Mouse (Mus musculus) liver, embryonic 13.5 days (tissue): ENCODE measurements around the gene Rbbp6. TPM values are rescaled to one million over a fixed set of nuclear protein-coding genes. Genes with fewer than 3 reads are reported as not detected.
A peak's percentile ranks its signal among the peaks of the same experiment; 100 is the strongest.

ENCODE experiments used
- ATAC-seq: fragments of 200-750 bp; cut with Nextera tagmentation; 2 replicates; pipeline ENCODE4 v1.8.0; 2017; ENCODE audit warnings: low read depth, mild to moderate bottlenecking, moderate number of reproducible peaks, moderate library complexity
- DNase-seq: peaks from one replicate; pipeline ENCODE4 v3.0.0; 2022
- H3K27ac ChIP-seq: fragments of 300-500 bp; sonication (generic); 2 replicates; pipeline ENCODE4 v1.5.1; 2015; ENCODE audit warnings: moderate library complexity, mild to moderate bottlenecking, inconsistent platforms
- H3K27me3 ChIP-seq: fragments of 300-500 bp; sonication (generic); 2 replicates; pipeline ENCODE4 v1.6.1; 2015; ENCODE audit warnings: mild to moderate bottlenecking, inconsistent platforms
- H3K36me3 ChIP-seq: fragments of 300-500 bp; sonication (generic); 2 replicates; pipeline ENCODE4 v1.6.1; 2015; ENCODE audit warnings: mild to moderate bottlenecking, inconsistent platforms
- H3K4me1 ChIP-seq: fragments of 300-500 bp; sonication (generic); replicated peaks from 2 replicates; pipeline ENCODE4 v1.6.1; 2015; ENCODE audit warnings: inconsistent platforms
- H3K4me2 ChIP-seq: fragments of 300-500 bp; sonication (generic); 2 replicates; pipeline ENCODE4 v1.6.1; 2015; ENCODE audit warnings: inconsistent platforms, mild to moderate bottlenecking, moderate library complexity
- H3K4me3 ChIP-seq: fragments of 300-500 bp; sonication (generic); replicated peaks from 2 replicates; pipeline ENCODE4 v1.5.1; 2015; ENCODE audit warnings: mild to moderate bottlenecking, inconsistent platforms
- H3K9ac ChIP-seq: fragments of 300-500 bp; sonication (generic); 2 replicates; pipeline ENCODE4 v1.6.1; 2015; ENCODE audit warnings: mild to moderate bottlenecking, inconsistent platforms
- H3K9me3 ChIP-seq: fragments of 300-500 bp; sonication (generic); replicated peaks from 2 replicates; pipeline ENCODE4 v1.6.1; 2016; ENCODE audit warnings: inconsistent platforms
- WGBS: fragments of 180-500 bp; shearing (Covaris S2); methylation state at CpG from one replicate; pipeline ENCODE4 v1.1.7; 2015; ENCODE audit not compliant: insufficient replicate concordance; 5-methylcytosine and 5-hydroxymethylcytosine counted together
- polyA plus RNA-seq: library from polyadenylated mRNA; unstranded; fragments of >200 nt; fragmentation: Nextera tagmentation; extraction: Ambion mirVana; gene quantifications from 2 replicates; pipeline ENCODE4 v1.2.1, GENCODE M21; 2015

Rbbp6 gene
- polyA plus RNA-seq, 1 experiment from 2014 or later = 11.3 TPM

DNA sequence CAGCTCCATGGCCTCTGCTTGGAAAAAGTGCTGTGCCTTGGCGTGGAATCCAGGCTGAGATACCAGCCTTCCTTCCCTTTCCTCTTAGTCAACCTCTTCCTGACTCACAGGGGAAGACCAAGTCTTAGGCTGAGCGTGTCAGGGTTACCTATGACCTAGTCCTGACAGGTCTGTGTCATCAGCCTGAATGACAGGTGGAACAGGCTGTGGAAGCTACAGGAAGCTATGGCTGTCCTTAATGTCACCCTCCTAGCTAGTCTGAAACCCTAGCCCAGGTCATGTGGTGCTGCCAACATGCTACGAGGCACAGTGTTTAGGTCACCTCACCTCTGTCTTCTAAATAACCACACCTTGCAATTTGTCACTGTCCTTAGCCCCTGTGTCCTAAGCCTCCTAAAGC, 16.2 kb upstream of the Rbbp6 start:
- DNase-seq = no peak

DNA sequence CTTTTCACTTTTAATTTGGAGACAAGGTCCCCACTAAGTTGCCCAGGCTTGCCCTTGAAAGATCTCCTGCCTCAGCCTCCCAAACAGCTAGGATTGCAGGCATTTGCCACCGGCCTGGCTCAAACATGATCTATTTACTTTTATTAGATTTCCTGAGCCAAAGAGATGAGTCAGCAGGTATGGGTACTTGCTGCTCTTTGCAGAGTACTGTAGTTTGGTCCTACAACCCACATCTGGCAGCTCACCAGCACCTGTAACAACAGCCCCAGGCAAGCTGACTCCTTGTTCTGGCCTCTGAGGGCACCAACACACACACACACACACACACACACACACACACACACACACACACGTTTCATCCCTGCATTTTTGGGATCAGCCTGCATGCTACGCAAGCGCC, 14.0 kb upstream of the Rbbp6 start:
- Histone ChIP-seq H3K27me3 (no peaks in the 10 kb centered on the region), H3K9ac (no peak overlapping the region), H3K36me3 (no peaks in the 10 kb centered on the region), H3K4me2 (no peak overlapping the region), H3K9me3 (no peaks in the 10 kb centered on the region), H3K4me1 (peaks cover 9% of the 10 kb centered on the region), H3K27ac (no peak overlapping the region), H3K4me3 (no peak overlapping the region)
- DNase-seq = no peak
- 66% methylated on average over 4 of the region's 4 CpGs for WGBS
- no peak for ATAC-seq

More for the DNA sequence above, 16.2 kb upstream of the Rbbp6 start:
- Histone ChIP-seq H3K9ac (no peak overlapping the region), H3K27me3 (no peaks in the 10 kb centered on the region), H3K27ac (no peak overlapping the region), H3K4me2 (no peak overlapping the region), H3K4me1 (no peaks in the 10 kb centered on the region), H3K9me3 (no peaks in the 10 kb centered on the region), H3K36me3 (no peaks in the 10 kb centered on the region), H3K4me3 (no peak overlapping the region)
- no peak for ATAC-seq
- WGBS = 50% methylated on average over 3 of the region's 3 CpGs

DNA sequence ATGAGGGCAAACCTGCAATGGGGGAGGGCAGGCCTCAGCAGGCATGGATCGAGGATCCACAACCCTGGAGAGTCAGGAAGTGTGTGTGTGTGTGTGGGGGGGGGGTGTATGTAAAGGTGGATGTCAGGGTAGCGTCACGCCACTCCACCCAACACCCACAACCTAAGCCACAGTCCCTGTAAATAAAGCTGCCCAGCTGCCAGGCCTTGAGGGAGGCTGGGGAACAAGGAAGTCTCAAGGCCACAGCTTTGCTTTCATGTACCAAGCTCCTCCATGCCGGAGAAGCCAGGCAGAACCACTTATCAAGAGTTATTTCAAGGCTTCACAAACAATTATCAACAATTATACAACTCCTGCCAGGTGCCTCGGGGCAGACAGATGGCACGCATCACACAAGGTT, 13.4 kb upstream of the Rbbp6 start:
- DNase-seq (no peak), ATAC-seq (no peak)
- Histone ChIP-seq H3K9ac (no peak overlapping the region), H3K4me3 (no peak overlapping the region), H3K27ac (no peak overlapping the region), H3K4me1 (peaks cover 9% of the 10 kb centered on the region), H3K27me3 (no peaks in the 10 kb centered on the region), H3K9me3 (no peaks in the 10 kb centered on the region), H3K36me3 (no peaks in the 10 kb centered on the region), H3K4me2 (no peak overlapping the region)
- WGBS = 56% methylated on average over 6 of the region's 6 CpGs

DNA sequence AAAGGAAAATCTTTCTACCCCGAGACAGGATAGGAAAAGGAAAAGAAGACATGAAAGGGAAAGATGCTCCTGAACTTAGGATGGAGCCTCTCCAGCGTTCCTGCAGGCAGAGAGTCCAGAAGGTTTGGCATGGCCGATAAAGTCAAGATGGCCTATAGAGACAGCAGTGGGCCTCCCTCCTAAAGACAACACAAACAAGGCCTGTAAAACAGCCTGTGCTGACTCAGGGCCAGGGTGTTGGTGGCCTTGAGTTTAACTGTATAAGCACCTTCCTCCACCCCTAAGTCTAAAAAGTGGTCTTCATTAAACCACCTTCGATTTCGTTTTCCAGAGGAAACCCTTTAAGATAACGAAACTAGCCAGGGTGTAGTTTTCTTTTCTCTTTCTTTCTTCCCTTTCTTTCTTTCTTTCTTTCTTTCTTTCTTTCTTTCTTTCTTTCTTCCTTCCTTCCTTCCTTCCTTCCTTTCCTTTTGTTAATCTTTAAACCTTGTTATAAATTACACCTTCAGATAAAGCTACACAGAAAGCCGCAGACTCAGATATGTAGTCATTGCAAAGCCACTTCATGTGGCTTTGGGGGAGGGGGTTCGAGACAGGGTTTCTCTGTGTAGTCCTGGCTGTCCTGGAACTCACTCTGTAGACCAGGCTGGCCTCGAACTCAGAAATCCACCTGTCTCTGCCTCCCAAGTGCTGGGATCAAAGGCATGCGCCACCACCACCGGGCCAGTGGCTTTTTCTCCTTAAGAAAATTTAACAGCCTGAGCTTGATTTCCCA, 10.8 kb upstream of the Rbbp6 start:
- Histone ChIP-seq H3K4me3 (no peak overlapping the region), H3K4me2 (no peak overlapping the region), H3K9ac (no peak overlapping the region), H3K4me1 (peaks cover 9% of the 10 kb centered on the region), H3K27me3 (no peaks in the 10 kb centered on the region), H3K27ac (no peak overlapping the region), H3K36me3 (no peaks in the 10 kb centered on the region), H3K9me3 (no peaks in the 10 kb centered on the region)
- DNase-seq = no peak
- WGBS = 66% methylated on average over 11 of the region's 11 CpGs
- no peak for ATAC-seq

DNA sequence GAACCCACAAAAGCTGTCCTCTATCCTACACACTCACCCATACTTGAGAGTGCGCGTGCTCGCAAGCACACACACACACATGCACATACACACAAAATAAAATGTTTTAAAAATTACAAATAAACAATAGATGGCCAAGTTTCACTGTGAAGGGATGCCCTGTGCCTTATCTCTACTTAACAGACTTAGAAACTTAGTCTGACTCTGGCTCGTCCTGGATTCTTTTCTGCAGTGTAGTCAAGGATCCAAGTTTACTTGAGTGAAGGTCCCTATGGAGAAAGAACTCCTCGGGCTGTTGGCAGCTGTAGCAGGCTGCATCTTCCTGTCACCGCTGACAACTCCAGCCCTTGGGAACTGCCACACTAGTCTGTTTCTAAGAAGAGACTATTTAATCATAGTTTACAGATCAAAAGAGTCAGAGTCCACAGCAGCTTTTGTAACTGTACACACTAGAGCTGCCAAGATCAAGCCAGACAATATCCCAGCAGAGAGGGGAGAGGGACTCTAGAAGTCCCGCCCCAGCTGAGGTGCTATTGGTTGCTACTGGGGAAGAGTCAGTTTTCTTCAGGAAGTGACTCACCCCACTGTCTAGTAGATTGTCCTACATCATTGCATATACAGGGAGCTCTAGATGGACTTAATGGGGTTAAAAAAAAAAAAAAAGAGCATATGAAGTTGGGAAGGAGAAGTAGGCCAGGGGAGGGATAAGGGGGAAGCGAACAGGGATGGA, 10.1 kb upstream of the Rbbp6 start:
- H3K27me3 ChIP-seq = no peaks in the 10 kb centered on the region
- DNase-seq (no peak), ATAC-seq (peak; percentile 82)
- H3K4me1 ChIP-seq = peaks cover 9% of the 10 kb centered on the region
- no peak overlapping the region for H3K4me3 ChIP-seq
- 67% methylated on average over 8 of the region's 8 CpGs for WGBS
- H3K4me2 ChIP-seq = no peak overlapping the region
- no peaks in the 10 kb centered on the region for H3K36me3 ChIP-seq
- no peak overlapping the region for H3K9ac ChIP-seq
- H3K27ac ChIP-seq = no peak overlapping the region; the same call in 1 of the 2 replicates
- H3K9me3 ChIP-seq = no peaks in the 10 kb centered on the region

DNA sequence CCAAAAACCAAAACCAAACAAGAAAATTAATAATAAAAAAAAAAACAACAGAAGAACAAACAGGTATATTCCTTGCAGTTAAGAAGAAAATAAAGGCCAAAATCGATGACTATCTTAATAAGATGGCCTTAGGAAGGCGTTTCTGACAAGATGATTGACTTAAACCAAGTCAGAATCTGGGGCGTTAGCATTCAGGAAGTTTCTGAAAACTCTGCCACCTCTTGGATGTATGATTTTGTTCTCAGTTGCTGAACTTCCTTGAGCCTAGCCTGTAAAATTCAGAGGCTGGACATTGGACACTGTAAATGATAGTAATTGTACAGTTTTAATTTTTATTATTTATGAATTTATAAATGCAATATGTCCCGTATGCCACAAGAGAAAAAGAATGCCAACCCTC, 3.3 kb downstream of the Rbbp6 start:
- no peak for ATAC-seq
- Histone ChIP-seq H3K9me3 (no peaks in the 10 kb centered on the region), H3K9ac (no peak overlapping the region), H3K27me3 (no peaks in the 10 kb centered on the region), H3K4me3 (no peak overlapping the region; the same call in 1 of the 2 replicates), H3K4me1 (peaks cover 33% of the 10 kb centered on the region), H3K36me3 (peaks cover 13% of the 10 kb centered on the region), H3K4me2 (peak overlapping the region; percentile 72), H3K27ac (no peak overlapping the region)
- no peak for DNase-seq
- 39% methylated on average over 4 of the region's 4 CpGs for WGBS

DNA sequence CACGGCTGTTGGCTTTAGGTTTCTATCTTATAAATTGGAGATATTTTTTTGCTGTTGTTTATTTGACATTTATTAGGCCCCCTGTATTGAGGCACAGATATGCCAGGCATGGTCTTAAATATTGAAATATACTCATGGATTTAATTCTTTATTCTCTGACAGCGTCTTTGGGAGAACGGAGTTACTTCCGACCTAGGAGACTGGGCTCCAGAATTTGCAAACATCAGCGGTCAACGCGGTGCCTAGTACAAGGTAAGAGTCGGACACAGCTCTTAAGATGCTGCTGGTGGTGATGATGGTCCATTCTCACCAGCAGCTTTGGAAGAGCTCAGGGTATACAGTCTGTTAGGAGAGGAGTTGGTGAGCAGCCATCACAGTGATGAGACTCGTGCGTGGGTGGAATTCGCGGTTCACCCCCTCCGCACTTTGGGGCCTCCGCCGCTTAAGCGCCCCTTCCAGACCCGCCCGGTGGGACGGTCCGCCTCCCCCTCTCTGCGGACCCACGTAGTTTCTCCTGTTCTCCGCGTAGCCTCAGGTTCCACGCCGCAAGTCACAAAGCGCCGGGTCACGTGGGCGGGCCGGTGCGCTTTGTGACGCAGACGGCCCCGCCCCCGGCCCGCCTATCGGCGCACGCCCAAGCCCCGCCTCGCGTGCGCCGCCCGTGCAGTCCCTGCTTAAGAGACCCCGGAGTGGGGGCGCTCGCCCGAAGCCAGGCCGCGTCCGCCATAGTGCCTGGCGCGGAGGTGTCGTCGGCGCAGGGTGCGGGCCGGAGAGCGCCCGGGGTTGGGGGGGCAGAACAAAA, 3.9 kb downstream of the Rbbp6 start:
- peak overlapping the region; percentile 98 for H3K9ac ChIP-seq
- H3K4me3 ChIP-seq = peak overlapping the region; percentile 95
- under 1% methylated on average over 62 of the region's 62 CpGs for WGBS
- H3K4me1 ChIP-seq = peaks cover 35% of the 10 kb centered on the region
- no peaks in the 10 kb centered on the region for H3K27me3 ChIP-seq
- DNase-seq (peak; percentile 87), ATAC-seq (peak; percentile 94)
- H3K4me2 ChIP-seq = peak overlapping the region; percentile 72
- no peaks in the 10 kb centered on the region for H3K9me3 ChIP-seq
- H3K36me3 ChIP-seq = peaks cover 13% of the 10 kb centered on the region
- H3K27ac ChIP-seq = peak overlapping the region; percentile 84

DNA sequence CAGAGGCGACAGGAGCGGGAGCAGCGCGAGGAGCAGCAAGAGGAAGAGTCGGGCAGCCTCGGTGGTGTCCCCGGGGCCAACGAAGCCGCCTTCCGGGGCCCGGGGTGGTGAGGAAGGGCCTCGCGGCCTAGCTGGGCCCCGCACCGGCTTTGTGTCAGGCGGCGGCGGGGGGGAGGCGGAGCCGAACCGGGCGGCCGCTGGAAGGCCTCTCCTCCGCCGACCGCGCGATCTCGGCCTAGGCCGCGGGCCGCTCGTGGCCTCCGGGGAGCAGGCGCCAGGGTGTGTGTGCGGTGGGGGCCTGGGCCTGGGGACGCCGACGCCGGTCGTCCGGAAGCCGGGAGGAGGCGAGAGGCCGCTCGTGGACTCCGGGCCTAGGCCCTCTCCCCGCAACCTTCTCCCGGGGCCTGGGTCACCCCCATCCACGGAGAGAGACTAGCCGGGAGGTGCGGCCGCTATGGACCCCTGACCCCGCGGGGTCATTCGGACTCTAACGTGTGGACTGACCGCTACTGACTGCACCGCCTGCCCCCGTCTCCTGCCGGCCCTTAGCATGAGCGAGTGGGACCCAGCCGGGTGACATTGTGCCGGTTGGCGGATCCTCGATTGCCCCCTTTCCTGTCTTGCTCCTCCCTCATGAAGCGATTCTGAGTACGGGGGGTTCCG, 4.8 kb downstream of the Rbbp6 start:
- peak overlapping the region; percentile 98 for H3K9ac ChIP-seq
- DNase-seq (peak; percentile 56), ATAC-seq (peak; percentile 78)
- H3K9me3 ChIP-seq = no peaks in the 10 kb centered on the region
- peak overlapping the region; percentile 72 for H3K4me2 ChIP-seq
- H3K4me1 ChIP-seq = peaks cover 35% of the 10 kb centered on the region
- H3K27ac ChIP-seq = peak overlapping the region; percentile 84
- no peaks in the 10 kb centered on the region for H3K27me3 ChIP-seq
- H3K4me3 ChIP-seq = peak overlapping the region; percentile 95
- H3K36me3 ChIP-seq = peaks cover 15% of the 10 kb centered on the region
- WGBS = under 1% methylated on average over 51 of the region's 69 CpGs

DNA sequence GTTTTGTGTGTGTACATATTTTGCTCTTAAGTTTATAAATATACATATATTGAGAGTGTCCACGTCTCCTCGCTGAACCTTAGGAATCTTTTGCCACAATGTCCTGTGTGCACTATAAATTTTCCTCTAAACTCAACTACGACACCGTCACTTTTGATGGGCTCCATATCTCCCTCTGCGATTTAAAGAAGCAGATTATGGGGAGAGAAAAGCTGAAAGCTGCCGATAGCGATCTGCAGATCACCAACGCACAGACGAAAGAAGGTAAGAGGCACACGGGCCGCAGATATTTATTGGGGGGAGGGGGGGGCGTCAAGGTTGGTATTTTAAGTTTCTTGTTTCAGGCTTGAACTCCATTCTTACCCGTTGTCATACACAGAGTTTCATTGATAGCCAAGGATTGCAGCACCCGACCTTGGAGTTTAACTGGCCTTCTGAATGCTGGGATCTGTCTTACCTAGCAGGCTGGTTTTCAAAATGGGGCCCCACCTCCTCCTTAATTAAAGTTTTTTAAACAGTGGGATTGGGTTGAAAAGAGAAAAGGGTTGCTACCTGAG, 5.5 kb downstream of the Rbbp6 start:
- Histone ChIP-seq H3K4me3 (peak overlapping the region; percentile 95), H3K9me3 (no peaks in the 10 kb centered on the region), H3K27ac (peak overlapping the region; percentile 84), H3K36me3 (peaks cover 21% of the 10 kb centered on the region), H3K4me2 (peak overlapping the region; percentile 72), H3K4me1 (peaks cover 35% of the 10 kb centered on the region), H3K9ac (peak overlapping the region; percentile 98), H3K27me3 (no peaks in the 10 kb centered on the region)
- under 1% methylated on average over 14 of the region's 14 CpGs for WGBS
- ATAC-seq (no peak), DNase-seq (peak; percentile 10)

DNA sequence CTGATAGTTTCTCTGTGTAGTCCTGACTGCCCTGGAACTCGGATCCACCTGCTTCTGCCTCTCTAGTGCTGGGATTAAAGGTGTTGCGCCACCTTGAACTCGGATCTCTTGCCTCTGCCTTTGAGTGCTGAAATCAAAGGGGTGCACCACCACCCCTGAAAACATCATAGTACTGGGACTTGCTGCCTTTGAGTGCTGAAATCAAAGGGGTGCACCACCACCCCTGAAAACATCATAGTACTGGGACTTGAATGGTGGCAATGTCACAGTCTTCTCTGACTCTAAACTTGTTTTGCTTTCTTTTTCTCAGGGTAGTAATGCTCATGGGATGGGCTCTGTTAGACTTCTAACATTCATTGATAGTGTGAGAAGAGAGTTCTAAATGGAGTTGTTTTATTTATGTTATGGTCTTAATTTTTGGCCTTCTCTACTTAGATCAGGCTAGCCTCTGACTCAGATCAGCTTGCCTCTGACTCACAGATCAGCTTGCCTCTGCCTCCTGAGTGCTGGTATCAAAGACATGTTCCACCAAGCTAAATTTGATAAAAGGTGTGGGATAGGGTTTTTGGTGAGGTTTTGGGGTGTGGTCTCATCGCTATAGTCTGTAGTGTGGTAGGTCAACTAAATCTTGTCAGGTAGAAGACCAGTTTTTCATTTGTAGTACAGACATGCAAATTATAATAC, 6.7 kb downstream of the Rbbp6 start:
- Histone ChIP-seq H3K27ac (no peak overlapping the region), H3K9ac (peak overlapping the region; percentile 98), H3K4me1 (peaks cover 35% of the 10 kb centered on the region), H3K4me3 (peak overlapping the region; percentile 95), H3K4me2 (peak overlapping the region; percentile 72), H3K27me3 (no peaks in the 10 kb centered on the region), H3K36me3 (peaks cover 26% of the 10 kb centered on the region), H3K9me3 (no peaks in the 10 kb centered on the region)
- WGBS = 60% methylated on average over 4 of the region's 4 CpGs
- no peak for DNase-seq
- ATAC-seq = no peak
